Mouse (Mus musculus): ENCODE data around the gene Eaf1.
A peak's percentile ranks its signal among the peaks of the same experiment; 100 is the strongest.
"Not testable (repeated sequence)": the region's sequence is repeated elsewhere in the genome, so short reads cannot be mapped to it uniquely, and the experiment has no call there.

Eaf1 gene

GRCm38 (mm10) chr14:31494349-31494974, at the start of gene Eaf1:
Eaf1 (plus strand) TSS chr14:31494399.
- peak; percentile 59 for DNase-seq (ENCODE audit: low spot score)

- DNase-seq (ENCODE audit: low spot score): no peak
Observed at GRCm38 (mm10) chr14:31448994-31449393, 45.2 kb upstream of the Eaf1 start.

- DNase-seq (ENCODE audit: low spot score): not testable (repeated sequence)
Observed at GRCm38 (mm10) chr14:31453946-31454345, 40.3 kb upstream of the Eaf1 start.

GRCm38 (mm10) chr14:31454849-31455566, 39.2 kb upstream of the Eaf1 start:
- no peak for DNase-seq (ENCODE audit: low spot score)

- no peak for DNase-seq (ENCODE audit: low spot score)
Observed at GRCm38 (mm10) chr14:31456064-31456721, 38.0 kb upstream of the Eaf1 start.

GRCm38 (mm10) chr14:31458006-31458405, 36.2 kb upstream of the Eaf1 start:
- no peak for DNase-seq (ENCODE audit: low spot score)

- DNase-seq (ENCODE audit: low spot score): not testable (repeated sequence)
Observed at GRCm38 (mm10) chr14:31462226-31462625, 32.0 kb upstream of the Eaf1 start.

GRCm38 (mm10) chr14:31462886-31463285, 31.3 kb upstream of the Eaf1 start:
- DNase-seq (ENCODE audit: low spot score): no peak

GRCm38 (mm10) chr14:31464176-31464575, 30.0 kb upstream of the Eaf1 start:
- DNase-seq (ENCODE audit: low spot score): peak; percentile 60

GRCm38 (mm10) chr14:31469711-31470110, 24.5 kb upstream of the Eaf1 start:
- DNase-seq (ENCODE audit: low spot score): no peak

- DNase-seq (ENCODE audit: low spot score): peak; percentile 78
Observed at GRCm38 (mm10) chr14:31472451-31473061, 21.6 kb upstream of the Eaf1 start.

- no peak for DNase-seq (ENCODE audit: low spot score)
Observed at GRCm38 (mm10) chr14:31473297-31473696, 20.9 kb upstream of the Eaf1 start.

GRCm38 (mm10) chr14:31482417-31482816, 11.8 kb upstream of the Eaf1 start:
- no peak for DNase-seq (ENCODE audit: low spot score)

GRCm38 (mm10) chr14:31486465-31486864, 7.7 kb upstream of the Eaf1 start:
- DNase-seq (ENCODE audit: low spot score): no peak

- no peak for DNase-seq (ENCODE audit: low spot score)
Observed at GRCm38 (mm10) chr14:31488055-31488454, 6.1 kb upstream of the Eaf1 start.

- DNase-seq (ENCODE audit: low spot score): no peak
Observed at GRCm38 (mm10) chr14:31493901-31494300, 298 bp upstream of the Eaf1 start.

- DNase-seq (ENCODE audit: low spot score): peak; percentile 87
Observed at GRCm38 (mm10) chr14:31494975-31495455, 816 bp downstream of the Eaf1 start, which contains the start of gene Mettl6. Mettl6 (minus strand) TSS chr14:31495040.

- no peak for DNase-seq (ENCODE audit: low spot score)
Observed at GRCm38 (mm10) chr14:31495538-31495937, 1.3 kb downstream of the Eaf1 start.

GRCm38 (mm10) chr14:31496241-31496646, 2.0 kb downstream of the Eaf1 start:
- no peak for DNase-seq (ENCODE audit: low spot score)

- DNase-seq (ENCODE audit: low spot score): no peak
Observed at GRCm38 (mm10) chr14:31499526-31499925, 5.3 kb downstream of the Eaf1 start.

- DNase-seq (ENCODE audit: low spot score): no peak
Observed at GRCm38 (mm10) chr14:31503406-31503805, 9.2 kb downstream of the Eaf1 start.

- no peak for DNase-seq (ENCODE audit: low spot score)
Observed at GRCm38 (mm10) chr14:31506456-31506855, 12.3 kb downstream of the Eaf1 start.
